Mouse (Mus musculus) midbrain, embryonic 15.5 days (tissue): ENCODE data around the gene Abhd12. TPM values are rescaled to one million over a fixed set of nuclear protein-coding genes. Genes with fewer than 3 reads are reported as not detected.

Experiments used
- ATAC-seq: fragments of 200-750 bp; cut with Nextera tagmentation; replicated peaks from 2 replicates; pipeline ENCODE4 v1.8.0; 2017; ENCODE audit warnings: moderate TSS enrichment
- H3K27ac ChIP-seq: fragments of 300-500 bp; sonication (generic); 2 replicates; pipeline ENCODE4 v1.5.1; 2015; ENCODE audit warnings: mild to moderate bottlenecking, inconsistent platforms
- H3K27me3 ChIP-seq: fragments of 300-500 bp; sonication (generic); replicated peaks from 2 replicates; pipeline ENCODE4 v1.6.1; 2015; ENCODE audit warnings: inconsistent platforms
- H3K36me3 ChIP-seq: fragments of 300-500 bp; sonication (generic); replicated peaks from 2 replicates; pipeline ENCODE4 v1.6.1; 2015; ENCODE audit warnings: inconsistent platforms
- H3K4me1 ChIP-seq: fragments of 300-500 bp; sonication (generic); 2 replicates; pipeline ENCODE4 v1.6.1; 2015; ENCODE audit warnings: inconsistent platforms
- H3K4me2 ChIP-seq: fragments of 300-500 bp; sonication (generic); 2 replicates; pipeline ENCODE4 v1.6.1; 2015; ENCODE audit warnings: inconsistent platforms, mild to moderate bottlenecking, moderate library complexity
- H3K4me3 ChIP-seq: fragments of 300-500 bp; sonication (generic); 2 replicates; pipeline ENCODE4 v1.5.1; 2015; ENCODE audit warnings: mild to moderate bottlenecking, inconsistent platforms
- H3K9ac ChIP-seq: fragments of 300-500 bp; sonication (generic); 2 replicates; pipeline ENCODE4 v1.6.1; 2015; ENCODE audit warnings: mild to moderate bottlenecking, inconsistent platforms
- H3K9me3 ChIP-seq: fragments of 300-500 bp; sonication (generic); 2 replicates; pipeline ENCODE4 v1.6.1; 2016; ENCODE audit warnings: inconsistent platforms
- WGBS: fragments of 180-500 bp; shearing (Covaris S2); methylation state at CpG from one replicate; pipeline ENCODE4 v1.1.7; 2015; ENCODE audit warnings: mixed read lengths; 5-methylcytosine and 5-hydroxymethylcytosine counted together
- polyA plus RNA-seq: library from polyadenylated mRNA; unstranded; fragments of >200 nt; fragmentation: Nextera tagmentation; extraction: Ambion mirVana; gene quantifications from 2 replicates; pipeline ENCODE4 v1.2.1, GENCODE M21; 2015

Gene Abhd12
- polyA plus RNA-seq, 1 experiment from 2014 or later, result 120 TPM

DNA sequence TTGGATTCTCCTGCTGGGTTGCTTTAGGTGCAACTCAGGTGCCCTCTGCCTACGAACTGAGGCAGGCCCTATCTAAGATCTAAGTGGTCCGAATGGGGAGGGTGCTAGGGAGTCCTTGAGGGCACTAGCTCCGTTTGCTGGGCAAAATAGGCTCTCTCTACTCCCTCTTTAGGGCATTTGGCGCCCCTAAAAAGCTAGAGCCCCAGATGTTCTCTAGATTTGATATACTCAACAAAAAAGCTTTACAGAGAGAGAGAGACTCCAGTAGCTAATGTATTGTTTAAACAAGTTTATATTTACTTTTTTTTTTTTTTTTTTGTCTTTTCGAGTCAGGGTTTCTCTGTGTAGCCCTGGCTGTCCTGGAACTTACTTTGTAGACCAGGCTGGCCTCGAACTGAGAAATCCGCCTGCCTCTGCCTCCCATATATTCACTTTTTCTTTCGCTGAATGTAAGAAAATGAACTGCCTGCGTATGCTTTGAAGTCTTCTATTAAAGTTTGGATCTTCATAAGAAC is 452 bp upstream of the Abhd12 start, which contains the start of gene Gins1:
Gene Gins1 (plus strand): TSS at position 465 of the 515 bp plus-strand sequence.
- H3K9ac ChIP-seq, result peak within 1 kb of the TSS; percentile 93
- 35% methylated on average over 9 of the region's 9 CpGs for WGBS
- ATAC-seq, result no peak

DNA sequence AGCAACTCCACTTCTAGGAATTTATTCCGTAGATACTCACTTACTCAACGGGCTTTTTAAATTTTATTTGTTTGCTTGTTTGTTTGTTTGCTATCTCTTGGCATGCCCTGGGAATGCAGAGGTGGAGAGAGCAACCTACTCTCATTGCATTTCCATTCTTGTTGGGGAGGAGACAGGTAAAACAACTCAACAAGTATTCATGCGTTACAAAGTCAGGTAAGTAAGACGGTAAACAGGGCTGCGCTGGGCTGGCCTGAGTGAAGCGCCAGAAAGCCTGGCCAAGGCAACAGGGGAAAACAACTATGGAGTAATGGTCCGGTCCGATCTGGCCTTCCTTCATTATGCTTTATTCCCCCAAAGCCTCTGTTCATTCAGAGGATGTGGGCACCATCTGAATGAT is 2.2 kb downstream of the Abhd12 start:
- Histone ChIP-seq H3K9me3 (no peaks in the 10 kb centered on the region), H3K4me1 (peaks cover 20% of the 10 kb centered on the region), H3K36me3 (no peaks in the 10 kb centered on the region), H3K4me3 (no peak overlapping the region), H3K27ac (no peak overlapping the region), H3K4me2 (peak overlapping the region; percentile 77; the same call in 1 of the 2 replicates), H3K9ac (no peak overlapping the region), H3K27me3 (no peaks in the 10 kb centered on the region)
- 81% methylated on average over 8 of the region's 8 CpGs for WGBS
- ATAC-seq, result no peak

More for the DNA sequence above, 452 bp upstream of the Abhd12 start, which contains the start of gene Gins1:
- Histone ChIP-seq H3K4me2 (peak within 1 kb of the TSS; percentile 77), H3K36me3 (no peaks in the 10 kb centered on the region), H3K4me1 (peaks cover 22% of the 10 kb centered on the region), H3K27me3 (no peaks in the 10 kb centered on the region), H3K9me3 (no peaks in the 10 kb centered on the region), H3K27ac (peak within 1 kb of the TSS; percentile 91), H3K4me3 (peak within 1 kb of the TSS; percentile 93)

DNA sequence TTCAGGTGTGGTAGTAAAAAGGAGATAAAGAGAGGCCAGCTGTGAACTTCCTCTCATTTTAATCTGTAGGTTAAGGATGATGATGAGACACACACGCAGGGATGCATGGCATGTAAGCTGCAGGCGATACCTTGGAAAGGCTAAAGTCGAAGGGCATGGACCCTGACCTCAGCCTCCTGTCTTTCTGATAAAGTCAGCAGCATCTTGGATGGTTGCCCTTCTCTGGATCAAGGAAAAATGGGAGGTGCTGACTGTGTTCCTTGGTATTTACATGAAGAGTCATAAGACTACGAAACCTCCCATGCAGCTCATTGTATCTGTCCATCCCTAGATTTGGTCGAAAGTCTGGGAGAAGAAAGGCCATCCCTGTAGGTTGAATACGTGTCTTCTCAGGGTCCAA is 4.2 kb downstream of the Abhd12 start:
- ATAC-seq, result no peak
- H3K4me1 ChIP-seq, result peaks cover 20% of the 10 kb centered on the region
- H3K27ac ChIP-seq, result no peak overlapping the region
- no peak overlapping the region for H3K4me3 ChIP-seq
- 94% methylated on average over 6 of the region's 6 CpGs for whole genome bisulfite sequencing
- H3K36me3 ChIP-seq, result no peaks in the 10 kb centered on the region
- H3K9ac ChIP-seq, result no peak overlapping the region
- H3K27me3 ChIP-seq, result no peaks in the 10 kb centered on the region
- no peaks in the 10 kb centered on the region for H3K9me3 ChIP-seq
- H3K4me2 ChIP-seq, result no peak overlapping the region

DNA sequence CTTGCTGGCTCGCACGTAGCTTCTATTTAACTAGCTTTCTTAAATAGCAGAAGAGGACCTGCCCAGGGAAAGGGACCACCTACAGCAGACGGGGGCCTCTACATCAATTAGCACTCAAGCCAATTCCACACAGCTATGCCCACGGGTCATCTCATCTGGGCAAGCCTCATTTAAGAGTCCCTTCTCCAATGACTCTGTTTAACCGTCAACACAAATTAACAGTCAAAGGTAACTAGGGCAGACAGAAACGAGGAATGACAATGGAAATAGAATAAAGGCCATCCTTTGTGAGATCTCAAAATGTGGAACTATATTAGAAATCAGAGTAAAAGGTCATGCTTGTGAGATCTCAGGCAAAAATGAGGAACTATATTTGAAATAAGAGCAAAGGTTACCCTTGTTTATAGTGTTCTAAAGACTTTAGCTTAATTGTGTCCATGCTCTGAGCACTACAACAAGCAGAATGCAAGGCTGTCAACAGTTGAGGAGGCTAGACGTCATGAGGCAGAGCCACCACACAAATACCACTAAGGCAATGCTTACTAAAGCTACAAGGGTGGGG is 8.8 kb downstream of the Abhd12 start:
- 90% methylated on average over 7 of the region's 7 CpGs for WGBS
- no peak for ATAC-seq
- H3K27me3 ChIP-seq, result no peaks in the 10 kb centered on the region
- no peak overlapping the region for H3K4me2 ChIP-seq
- no peaks in the 10 kb centered on the region for H3K36me3 ChIP-seq
- H3K9ac ChIP-seq, result no peak overlapping the region
- H3K27ac ChIP-seq, result no peak overlapping the region
- no peaks in the 10 kb centered on the region for H3K9me3 ChIP-seq
- H3K4me1 ChIP-seq, result no peaks in the 10 kb centered on the region
- H3K4me3 ChIP-seq, result no peak overlapping the region

DNA sequence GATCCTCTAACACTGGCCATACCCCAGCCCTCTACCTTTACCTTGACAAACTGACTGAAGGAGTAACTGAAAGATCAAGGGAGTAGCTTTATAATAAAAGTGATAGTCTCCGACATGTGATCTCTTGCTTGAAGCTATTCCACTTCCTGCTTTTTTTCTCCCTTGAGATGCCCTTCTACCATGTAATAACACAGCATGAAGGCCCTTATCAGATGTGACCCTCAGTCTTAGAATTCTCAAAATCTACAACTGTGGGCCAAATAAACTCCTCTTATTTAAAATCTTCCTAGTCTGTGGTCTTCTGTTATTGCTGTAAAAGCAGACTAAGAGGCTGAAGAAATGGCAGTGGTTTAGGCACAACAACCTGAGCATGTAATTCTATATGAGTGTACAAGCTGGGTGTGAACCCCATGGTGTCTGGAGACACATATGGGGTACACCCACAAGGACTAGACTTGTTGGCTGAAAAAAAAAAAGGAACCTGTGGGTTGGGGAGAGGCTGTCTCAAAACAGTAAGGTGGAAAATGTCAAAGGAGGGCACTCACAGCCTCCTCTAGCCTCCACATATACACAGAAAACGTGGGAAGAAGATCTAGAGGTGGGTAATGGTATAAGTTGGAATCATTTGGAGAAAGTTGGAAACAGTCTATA is 9.8 kb downstream of the Abhd12 start:
- no peaks in the 10 kb centered on the region for H3K27me3 ChIP-seq
- ATAC-seq, result no peak
- WGBS, result 92% methylated on average over 2 of the region's 2 CpGs
- no peak overlapping the region for H3K27ac ChIP-seq
- no peak overlapping the region for H3K4me3 ChIP-seq
- no peak overlapping the region for H3K4me2 ChIP-seq
- H3K36me3 ChIP-seq, result no peaks in the 10 kb centered on the region
- no peak overlapping the region for H3K9ac ChIP-seq
- no peaks in the 10 kb centered on the region for H3K4me1 ChIP-seq
- H3K9me3 ChIP-seq, result no peaks in the 10 kb centered on the region

GRCm38 (mm10) chr2:150887370-150887769 is 17.2 kb downstream of the Abhd12 start:
- no peaks in the 10 kb centered on the region for H3K9me3 ChIP-seq
- 81% methylated on average over 2 of the region's 2 CpGs for WGBS
- H3K4me1 ChIP-seq, result no peaks in the 10 kb centered on the region
- no peaks in the 10 kb centered on the region for H3K27me3 ChIP-seq
- no peak overlapping the region for H3K4me3 ChIP-seq
- no peak overlapping the region for H3K4me2 ChIP-seq
- ATAC-seq, result no peak
- no peaks in the 10 kb centered on the region for H3K36me3 ChIP-seq
- no peak overlapping the region for H3K9ac ChIP-seq
- H3K27ac ChIP-seq, result no peak overlapping the region

- no peak overlapping the region for H3K4me3 ChIP-seq
- H3K27me3 ChIP-seq, result no peaks in the 10 kb centered on the region
- no peak overlapping the region for H3K27ac ChIP-seq
- H3K36me3 ChIP-seq, result no peaks in the 10 kb centered on the region
- no peaks in the 10 kb centered on the region for H3K9me3 ChIP-seq
- H3K4me2 ChIP-seq, result no peak overlapping the region
- H3K4me1 ChIP-seq, result no peaks in the 10 kb centered on the region
- H3K9ac ChIP-seq, result no peak overlapping the region
- no peak for ATAC-seq
These were observed 18.2 kb downstream of the Abhd12 start for GRCm38 (mm10) chr2:150886315-150886714.

GRCm38 (mm10) chr2:150885814-150886213 is 18.7 kb downstream of the Abhd12 start:
- Histone ChIP-seq H3K4me2 (no peak overlapping the region), H3K9me3 (no peaks in the 10 kb centered on the region), H3K9ac (no peak overlapping the region), H3K27me3 (no peaks in the 10 kb centered on the region), H3K4me1 (no peaks in the 10 kb centered on the region), H3K27ac (no peak overlapping the region), H3K4me3 (no peak overlapping the region), H3K36me3 (no peaks in the 10 kb centered on the region)
- ATAC-seq, result no peak
- WGBS, result 88% methylated on average over 1 of the region's 1 CpGs

GRCm38 (mm10) chr2:150884779-150885110 is 19.8 kb downstream of the Abhd12 start:
- Histone ChIP-seq H3K36me3 (no peaks in the 10 kb centered on the region), H3K9me3 (no peaks in the 10 kb centered on the region), H3K4me2 (no peak overlapping the region), H3K27ac (no peak overlapping the region), H3K4me1 (no peaks in the 10 kb centered on the region), H3K9ac (no peak overlapping the region), H3K27me3 (no peaks in the 10 kb centered on the region), H3K4me3 (no peak overlapping the region)
- peak; percentile 45; the same call in 1 of the 2 replicates for ATAC-seq
- WGBS, result 100% methylated on average over 1 of the region's 1 CpGs

- WGBS, result 91% methylated on average over 8 of the region's 8 CpGs
- Histone ChIP-seq H3K27ac (no peak overlapping the region), H3K9me3 (no peaks in the 10 kb centered on the region), H3K4me3 (no peak overlapping the region), H3K4me2 (no peak overlapping the region), H3K36me3 (no peaks in the 10 kb centered on the region), H3K27me3 (no peaks in the 10 kb centered on the region), H3K9ac (no peak overlapping the region), H3K4me1 (no peaks in the 10 kb centered on the region)
- 0 out of 2 replicates have a peak, but pooled peaks have one; percentile 27 for ATAC-seq
These were observed 20.3 kb downstream of the Abhd12 start for GRCm38 (mm10) chr2:150884075-150884778.

GRCm38 (mm10) chr2:150877561-150877960 is 27.0 kb downstream of the Abhd12 start:
- no peak overlapping the region for H3K27ac ChIP-seq
- H3K36me3 ChIP-seq, result no peaks in the 10 kb centered on the region
- H3K4me1 ChIP-seq, result no peaks in the 10 kb centered on the region
- H3K9ac ChIP-seq, result no peak overlapping the region
- WGBS, result 84% methylated on average over 4 of the region's 4 CpGs
- no peak overlapping the region for H3K4me3 ChIP-seq
- no peaks in the 10 kb centered on the region for H3K27me3 ChIP-seq
- ATAC-seq, result no peak
- no peak overlapping the region for H3K4me2 ChIP-seq
- no peaks in the 10 kb centered on the region for H3K9me3 ChIP-seq

- ATAC-seq, result no peak
- Histone ChIP-seq H3K27me3 (no peaks in the 10 kb centered on the region), H3K27ac (no peak overlapping the region), H3K4me1 (no peaks in the 10 kb centered on the region), H3K9me3 (no peaks in the 10 kb centered on the region), H3K9ac (no peak overlapping the region), H3K36me3 (no peaks in the 10 kb centered on the region), H3K4me2 (no peak overlapping the region), H3K4me3 (no peak overlapping the region)
- 96% methylated on average over 1 of the region's 1 CpGs for WGBS
These were observed 29.3 kb downstream of the Abhd12 start for GRCm38 (mm10) chr2:150875226-150875625.
